Mouse (Mus musculus) CD8-positive naive resting alpha-beta T cell, adult 2 months (primary cell): ENCODE results near the gene Sfxn4.

Experiments
- DNase-seq, 2 experiments: peaks; one replicate each; pipeline ENCODE4 v3.0.0; 2022; ENCODE audit warnings: low read depth in 2 of 2, low spot score in 2 of 2

Sfxn4 gene

DNA sequence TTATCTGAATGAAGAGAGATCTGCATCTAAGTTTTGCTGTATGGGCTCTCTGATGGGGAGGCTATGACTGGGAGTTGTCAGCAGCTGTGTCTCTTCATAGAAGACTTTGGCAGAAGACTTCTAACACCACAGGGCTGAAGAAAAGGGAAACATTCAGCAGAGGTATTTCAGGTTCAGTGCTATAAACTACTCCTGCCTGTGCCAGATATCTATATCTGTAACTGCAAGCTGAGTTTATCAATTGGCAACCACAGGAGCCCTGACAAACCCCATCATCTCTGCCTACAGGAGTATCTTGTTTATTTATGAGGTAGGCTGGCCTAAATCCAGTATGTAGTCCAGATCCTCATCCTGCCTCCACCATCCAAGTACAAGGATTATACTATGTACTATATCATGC, 18.0 kb downstream of the Sfxn4 start:
- no peak for DNase-seq

- DNase-seq: peak; percentile 67 to 77
Measured at GRCm38 (mm10) chr19:60837747-60838146, 23.5 kb downstream of the Sfxn4 start.

- DNase-seq: no peak
Measured at GRCm38 (mm10) chr19:60818677-60819076, 42.6 kb downstream of the Sfxn4 start.

GRCm38 (mm10) chr19:60813133-60813532, 48.1 kb downstream of the Sfxn4 start:
- DNase-seq: no peak

- no peak for DNase-seq
Measured at GRCm38 (mm10) chr19:60812036-60812389, 49.3 kb downstream of the Sfxn4 start.

DNA sequence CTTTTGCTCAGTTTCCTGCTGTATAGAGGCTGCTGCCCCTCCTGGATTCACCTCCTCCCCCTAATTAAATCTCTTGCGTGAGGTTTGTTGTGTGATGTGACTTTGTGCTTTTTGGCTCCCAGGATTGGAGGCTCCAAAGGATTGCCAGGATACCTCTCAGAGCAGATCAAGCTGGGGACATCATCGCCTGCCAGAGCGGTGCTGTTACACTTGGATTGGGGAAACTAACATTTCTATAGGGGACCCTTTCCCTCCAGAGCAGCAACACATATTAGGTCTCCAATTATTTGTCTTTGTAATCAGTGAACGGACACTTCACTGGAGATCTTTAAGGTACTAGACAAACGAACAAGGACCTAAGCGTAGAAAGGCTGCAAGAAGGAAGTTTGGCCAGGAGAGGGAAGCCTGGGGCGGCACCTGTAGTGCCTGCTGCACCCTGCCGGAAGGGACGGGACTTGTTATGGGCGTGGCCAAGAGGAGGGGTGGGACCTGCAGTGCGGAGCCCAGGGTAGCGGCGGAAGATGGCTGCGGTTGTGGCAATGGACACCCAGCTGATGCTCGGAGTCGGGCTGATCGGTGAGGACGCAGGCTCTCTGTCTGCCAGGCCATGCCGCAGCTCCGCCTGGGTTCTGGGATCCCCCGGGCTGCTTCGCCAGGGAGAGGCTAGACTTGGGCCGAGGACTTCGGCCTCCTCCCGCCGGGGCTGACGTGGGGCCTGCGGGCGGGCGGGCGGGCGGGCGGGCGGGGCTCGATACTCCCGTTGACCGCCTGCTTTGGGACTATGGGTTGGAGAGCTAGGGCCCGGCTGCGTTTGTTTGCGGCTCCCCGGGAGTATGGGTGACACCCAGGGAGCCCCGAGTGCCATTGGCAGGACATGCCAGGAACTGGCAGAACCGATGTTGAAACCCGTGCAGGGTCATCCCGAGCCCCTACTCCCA, 49.9 kb downstream of the Sfxn4 start, which contains the start of gene Fam45a:
Gene Fam45a (plus strand): TSS at position 488 of the 938 bp plus-strand sequence.
- DNase-seq: peak; percentile 88 to 92

- no peak for DNase-seq
Measured at GRCm38 (mm10) chr19:60809927-60810326, 51.4 kb downstream of the Sfxn4 start.

DNA sequence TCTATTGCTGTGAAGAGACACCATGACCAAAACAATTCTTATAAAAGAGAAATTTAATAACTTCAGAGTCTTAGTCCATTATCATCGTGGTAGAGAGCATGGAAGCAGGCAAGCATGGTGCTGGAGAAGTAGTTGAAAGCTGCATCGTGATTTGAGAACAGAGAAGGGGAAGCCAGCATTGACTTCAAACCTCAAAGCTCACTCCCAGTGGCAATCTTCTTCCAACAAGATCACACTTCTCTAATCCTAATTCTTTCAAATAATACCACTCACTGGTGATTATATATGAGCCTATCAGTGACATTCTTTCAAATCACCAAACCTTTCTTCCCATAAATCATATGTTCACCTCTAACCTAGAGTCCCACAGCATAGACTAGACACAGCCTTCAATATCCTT, 56.4 kb downstream of the Sfxn4 start:
- no peak for DNase-seq

- no peak for DNase-seq
Measured at GRCm38 (mm10) chr19:60799867-60800569, 61.3 kb downstream of the Sfxn4 start.

DNA sequence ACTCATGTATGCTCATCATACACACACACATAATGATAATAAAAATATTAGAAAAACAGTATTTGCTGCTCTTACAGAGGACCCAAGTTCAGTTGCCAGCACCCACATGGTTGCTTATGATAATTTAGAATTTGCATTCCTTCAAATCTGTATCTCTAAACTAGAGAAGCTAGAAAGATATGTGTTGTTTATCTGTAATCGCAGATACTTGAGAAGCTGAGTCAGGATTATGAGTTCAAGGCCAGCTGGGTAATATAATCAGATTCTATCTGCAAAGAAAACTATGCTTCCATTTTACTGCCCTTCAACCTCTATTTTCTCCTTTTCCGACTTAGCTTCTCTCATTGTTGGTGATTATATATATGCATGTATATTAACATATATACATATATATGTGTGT, 63.9 kb downstream of the Sfxn4 start:
- no peak for DNase-seq

DNA sequence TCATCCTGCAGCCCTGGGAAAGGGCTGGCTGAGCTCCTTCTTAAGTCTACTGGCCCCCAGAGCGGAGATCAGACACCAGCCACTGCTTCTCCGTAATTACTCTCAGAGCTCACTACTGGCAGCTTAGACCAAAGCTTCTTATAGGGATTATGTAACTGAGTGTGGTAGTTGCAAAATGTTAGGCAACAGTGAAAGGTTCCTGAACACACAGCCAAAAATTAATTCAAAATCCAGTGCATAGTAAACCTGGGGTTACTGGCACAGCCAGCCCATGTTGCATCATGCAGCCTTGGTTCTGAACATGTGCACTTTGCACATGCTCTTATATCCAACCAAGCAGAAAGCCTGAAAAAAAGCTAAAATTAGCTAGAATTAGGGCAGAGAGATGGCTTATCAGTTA, 66.0 kb downstream of the Sfxn4 start:
- DNase-seq: no peak

GRCm38 (mm10) chr19:60793170-60793707, 68.0 kb downstream of the Sfxn4 start:
- DNase-seq: no peak

DNA sequence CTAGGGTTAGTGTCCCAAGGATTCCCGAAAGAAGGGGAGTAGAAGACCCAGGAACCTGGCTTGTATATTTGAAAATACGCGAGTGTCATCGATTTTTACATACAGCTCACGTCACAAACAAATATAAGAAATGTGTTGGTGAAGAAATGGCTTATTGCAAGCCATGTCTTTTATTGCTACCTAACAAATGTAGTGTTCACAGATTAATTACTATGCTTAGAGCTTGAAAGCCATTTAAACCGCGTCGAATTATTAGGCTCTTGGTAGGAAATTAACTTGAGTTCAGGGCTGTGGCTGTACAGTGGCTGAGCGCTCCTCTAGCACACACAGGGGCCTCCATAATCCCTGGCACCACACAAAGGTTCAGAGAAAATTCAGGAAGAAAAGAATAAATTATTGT, 70.1 kb downstream of the Sfxn4 start:
- no peak for DNase-seq

DNA sequence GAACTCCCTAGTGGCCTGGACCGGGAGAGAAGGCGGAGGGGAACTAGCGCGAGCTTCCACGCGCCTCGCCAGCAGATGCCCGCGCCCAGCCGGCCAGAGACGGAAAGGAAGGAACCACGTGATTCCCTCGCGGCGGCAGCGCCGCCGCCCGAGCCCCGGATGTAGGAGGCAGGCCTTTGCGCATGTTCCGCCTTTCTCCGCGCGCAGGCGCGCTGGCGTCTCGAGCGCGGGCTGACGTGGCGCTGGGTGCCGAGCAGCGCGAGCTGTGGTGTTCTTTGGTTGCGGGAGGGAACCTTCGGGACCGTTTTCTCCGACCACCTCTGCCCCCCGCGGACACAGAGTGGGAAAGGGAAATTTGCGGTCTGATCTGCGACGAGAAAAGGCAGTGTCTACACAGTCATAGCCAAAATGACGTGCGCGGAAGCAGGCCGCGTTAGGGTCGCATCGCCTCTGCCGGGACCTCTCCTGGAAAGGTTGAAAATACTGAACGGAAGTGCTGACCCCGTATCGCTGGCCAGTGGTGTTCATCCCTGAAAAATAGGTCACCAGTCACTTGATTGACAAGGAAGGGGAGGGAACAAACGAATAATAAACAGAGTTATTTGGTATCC, 70.6 kb downstream of the Sfxn4 start, which contains the start of gene Eif3a:
Gene Eif3a (minus strand): TSS at position 108 of the 611 bp plus-strand sequence.
- DNase-seq: peak; percentile 92

DNA sequence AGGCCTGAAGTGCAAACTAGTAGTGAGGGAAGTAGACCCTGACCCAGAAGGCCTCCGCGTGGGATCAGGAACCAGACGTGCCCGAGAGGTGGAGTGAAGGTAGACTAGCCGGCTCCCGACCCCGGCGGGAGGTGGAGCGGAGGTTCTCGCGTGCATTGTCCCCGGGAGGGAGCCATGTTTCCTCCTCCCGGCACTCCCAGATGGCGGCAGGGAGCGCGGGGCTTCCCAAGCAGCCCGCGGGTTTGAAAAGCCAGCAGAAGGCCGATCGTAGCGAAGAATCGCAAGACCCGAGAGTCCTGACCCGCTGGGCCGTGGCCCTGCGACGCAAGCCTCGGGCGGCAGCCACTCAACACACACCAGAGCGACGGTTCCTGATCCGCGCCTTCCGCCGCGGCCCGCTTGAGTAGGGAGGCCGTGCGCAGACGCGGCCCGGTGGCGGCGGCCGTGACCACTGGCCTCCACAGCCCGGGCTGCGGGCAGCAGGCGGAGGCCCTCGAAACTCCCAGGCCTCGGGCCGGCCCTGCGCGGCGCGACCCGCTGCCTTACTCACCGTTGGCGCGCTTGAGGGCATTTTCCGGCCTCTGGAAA, 71.3 kb downstream of the Sfxn4 start:
- peak; percentile 28 to 31 for DNase-seq

DNA sequence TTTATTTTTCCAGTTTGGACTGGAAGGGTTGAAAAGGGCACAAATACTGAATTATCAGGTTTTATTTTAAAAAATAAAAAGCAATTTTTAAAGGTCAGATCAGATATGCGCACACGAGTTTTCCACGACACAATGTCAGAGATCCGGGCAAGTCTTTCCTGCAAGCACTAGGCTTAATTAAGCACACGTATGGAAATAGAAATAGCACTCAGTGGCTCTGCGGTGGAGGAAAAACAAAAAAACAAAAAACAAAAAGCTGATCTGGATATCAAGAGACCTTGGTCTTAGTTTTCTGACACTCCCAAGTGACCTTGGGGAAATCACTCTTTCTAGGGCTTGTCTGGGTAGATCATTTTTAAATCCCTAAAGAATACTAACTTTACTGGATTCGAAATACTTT, 71.8 kb downstream of the Sfxn4 start:
- no peak for DNase-seq

- no peak for DNase-seq
Measured at GRCm38 (mm10) chr19:60788214-60788960, 72.9 kb downstream of the Sfxn4 start.

DNA sequence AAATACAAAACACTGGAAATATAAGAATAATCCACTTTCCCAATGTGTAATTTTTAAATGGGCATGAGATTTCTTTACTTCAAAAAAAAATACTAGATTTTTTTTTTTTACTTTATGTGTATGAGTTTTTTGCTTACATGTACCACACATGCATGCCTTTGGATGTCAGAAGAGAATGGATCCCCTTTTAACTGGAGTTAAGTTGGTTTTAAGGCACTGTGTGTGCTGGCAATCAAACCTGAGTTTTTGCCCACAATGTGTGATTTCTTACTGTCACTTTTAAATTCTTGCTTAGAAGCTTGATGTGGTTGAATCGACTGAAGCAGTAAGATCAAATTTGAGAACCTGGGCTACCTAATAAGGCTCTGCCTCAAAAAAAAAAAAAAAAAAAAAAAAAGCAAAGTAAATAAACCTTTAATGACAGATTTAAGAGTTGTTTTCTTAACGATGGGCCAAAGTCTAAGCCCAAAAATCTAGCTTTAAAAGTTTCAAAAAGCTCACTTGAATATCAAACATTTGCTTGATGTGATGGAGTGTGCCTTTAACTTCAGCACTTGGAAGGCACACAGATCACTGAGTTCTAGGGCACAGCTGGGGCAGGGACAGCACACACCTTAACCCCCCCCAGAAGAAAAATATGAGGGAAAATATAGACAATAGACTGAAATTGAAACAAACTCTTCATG, 73.7 kb downstream of the Sfxn4 start:
- DNase-seq: no peak
